Mouse (Mus musculus): ENCODE results near the gene Adamts14. TPM values are rescaled to one million over a fixed set of nuclear protein-coding genes. Genes with fewer than 3 reads are reported as not detected.
A peak's percentile ranks its signal among the peaks of the same experiment; 100 is the strongest.

Adamts14 gene
- 1 to 10 TPM in 1 of 2 experiments, under 1 TPM in 1; 0.92 to 1.5 TPM for total RNA-seq (2021)
- long read RNA-seq, experiment 1, partial matches to known transcripts, result 0 of 2 reads
- long read RNA-seq, experiment 1, other reads (novel, unspliced or antisense), result 2 of 2 reads
- long read RNA-seq, experiment 2, result 0 reads

GRCm38 (mm10) chr10:61273081-61273843 is at the start of gene Adamts14:
TSS of gene Adamts14 (minus strand) at chr10:61273438.
- Histone ChIP-seq H3K27ac (peak within 1 kb of the TSS; percentile 72), H3K4me3 (peak within 1 kb of the TSS; percentile 55)
- DNase-seq (ENCODE audit: low spot score in 2 of 2), result no peak
- no peak for TF ChIP-seq CTCF (conservative IDR thresholded peaks at IDR 0.05)

DNA sequence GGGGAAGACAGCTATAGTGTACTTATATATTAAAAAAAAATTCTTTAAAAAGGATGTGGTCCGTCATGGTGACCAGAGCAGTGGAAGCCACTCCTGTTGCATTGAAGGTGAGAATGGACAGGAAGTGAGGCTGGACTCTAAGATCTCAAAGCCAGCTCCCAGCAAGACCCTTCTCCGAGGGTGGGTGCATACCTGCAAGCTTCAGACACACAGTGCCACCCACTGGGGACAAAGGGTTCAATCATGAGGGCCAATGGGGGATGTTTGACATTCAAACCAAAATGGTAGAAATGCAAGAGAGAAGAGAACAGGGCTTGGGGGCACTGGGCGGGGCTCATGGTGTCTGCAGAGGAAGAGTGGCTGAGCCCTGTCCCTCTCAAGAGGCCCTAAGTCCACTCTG is 45.3 kb upstream of the Adamts14 start:
- H3K4me3 ChIP-seq, result no peak overlapping the region
- DNase-seq (ENCODE audit: low spot score in 2 of 2), result no peak
- TF ChIP-seq CTCF (conservative IDR thresholded peaks at IDR 0.05), result 0 out of 2 replicates have a peak, but pooled peaks have one; percentile 18
- H3K27ac ChIP-seq, result no peak overlapping the region

GRCm38 (mm10) chr10:61315324-61315880 is 42.2 kb upstream of the Adamts14 start:
- H3K4me3 ChIP-seq, result no peak overlapping the region
- TF ChIP-seq CTCF (conservative IDR thresholded peaks at IDR 0.05), result no peak
- DNase-seq (ENCODE audit: low spot score in 2 of 2), result no peak
- H3K27ac ChIP-seq, result no peak overlapping the region

- TF ChIP-seq CTCF (conservative IDR thresholded peaks at IDR 0.05), result no peak
- H3K27ac ChIP-seq, result no peak overlapping the region
- no peak overlapping the region for H3K4me3 ChIP-seq
- DNase-seq (ENCODE audit: low spot score in 2 of 2), result no peak
Observed at GRCm38 (mm10) chr10:61313750-61314149, 40.5 kb upstream of the Adamts14 start.

- Histone ChIP-seq H3K4me3 (no peak overlapping the region), H3K27ac (no peak overlapping the region)
- no peak for DNase-seq (ENCODE audit: low spot score in 2 of 2)
- no peak for TF ChIP-seq CTCF (conservative IDR thresholded peaks at IDR 0.05)
Observed at GRCm38 (mm10) chr10:61312754-61313153, 39.5 kb upstream of the Adamts14 start.

- no peak for TF ChIP-seq CTCF (conservative IDR thresholded peaks at IDR 0.05)
- Histone ChIP-seq H3K27ac (no peak overlapping the region), H3K4me3 (no peak overlapping the region)
- DNase-seq (ENCODE audit: low spot score in 2 of 2), result no peak
Observed at GRCm38 (mm10) chr10:61312159-61312558, 38.9 kb upstream of the Adamts14 start.

DNA sequence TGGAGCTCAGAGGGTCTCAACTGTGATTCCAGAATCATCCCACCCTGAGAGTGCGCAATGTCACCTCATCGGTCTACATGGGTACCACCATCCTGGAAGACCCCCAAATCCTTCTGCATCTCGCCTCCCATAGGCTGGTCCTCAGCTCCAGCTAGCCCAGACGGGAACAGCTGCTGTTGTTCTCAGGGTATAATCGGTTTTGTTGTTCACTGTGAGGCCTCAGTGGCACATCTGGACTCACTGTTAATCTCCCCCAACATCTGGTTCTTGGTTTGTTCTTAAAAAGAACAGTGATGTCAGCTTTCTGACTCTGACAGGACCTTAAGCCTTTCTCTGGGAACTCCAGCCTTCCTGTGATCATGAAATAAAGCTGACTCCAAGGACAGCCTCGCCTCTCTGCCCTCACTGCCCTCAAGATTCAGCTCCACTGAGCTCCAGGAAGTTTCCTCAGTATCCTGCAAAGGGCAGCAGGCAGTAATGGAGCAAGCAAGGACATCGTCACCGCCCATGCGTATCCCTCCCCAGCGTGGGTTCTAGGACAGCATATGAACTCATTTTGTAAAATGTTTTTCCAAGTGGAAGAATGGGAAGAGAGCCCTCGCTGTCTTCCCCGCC is 35.6 kb upstream of the Adamts14 start:
- TF ChIP-seq CTCF (conservative IDR thresholded peaks at IDR 0.05), result no peak

DNA sequence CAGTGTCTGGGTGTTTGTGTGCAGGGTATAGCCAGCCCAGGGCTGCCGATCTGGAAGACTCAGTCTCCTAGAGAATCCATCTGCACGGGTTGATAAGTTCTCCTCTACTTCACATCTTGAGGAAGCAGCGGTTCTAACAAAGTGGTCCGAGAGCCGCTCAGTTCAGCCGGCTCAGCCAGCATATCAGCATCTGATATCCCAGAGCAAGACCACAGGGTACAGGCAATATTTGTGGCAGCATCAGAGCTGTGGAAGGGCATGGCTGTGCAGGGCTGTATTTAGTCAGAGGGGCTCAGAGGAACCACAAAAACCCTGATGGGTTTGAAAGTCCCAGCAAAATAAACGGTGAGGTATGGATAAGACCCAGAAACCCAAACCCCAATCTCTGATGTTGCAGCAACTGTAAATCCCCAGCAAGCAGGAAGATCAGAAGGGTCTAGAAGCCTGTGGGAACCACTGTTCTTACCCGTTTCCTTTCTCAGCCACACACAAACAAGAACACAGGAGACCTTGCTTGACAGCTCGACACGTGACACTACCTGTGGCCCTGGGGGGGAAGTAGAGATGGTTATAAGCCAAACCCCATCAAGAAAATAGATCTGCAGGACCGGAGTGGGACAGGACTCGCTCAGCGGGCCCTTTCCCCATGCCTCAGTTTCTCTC is 32.8 kb upstream of the Adamts14 start:
- no peak overlapping the region for H3K27ac ChIP-seq
- TF ChIP-seq CTCF (conservative IDR thresholded peaks at IDR 0.05), result no peak
- DNase-seq (ENCODE audit: low spot score in 2 of 2), result no peak
- no peak overlapping the region for H3K4me3 ChIP-seq

More for the DNA sequence above, 35.6 kb upstream of the Adamts14 start:
- Histone ChIP-seq H3K4me3 (no peak overlapping the region), H3K27ac (no peak overlapping the region)
- no peak for DNase-seq (ENCODE audit: low spot score in 2 of 2)

DNA sequence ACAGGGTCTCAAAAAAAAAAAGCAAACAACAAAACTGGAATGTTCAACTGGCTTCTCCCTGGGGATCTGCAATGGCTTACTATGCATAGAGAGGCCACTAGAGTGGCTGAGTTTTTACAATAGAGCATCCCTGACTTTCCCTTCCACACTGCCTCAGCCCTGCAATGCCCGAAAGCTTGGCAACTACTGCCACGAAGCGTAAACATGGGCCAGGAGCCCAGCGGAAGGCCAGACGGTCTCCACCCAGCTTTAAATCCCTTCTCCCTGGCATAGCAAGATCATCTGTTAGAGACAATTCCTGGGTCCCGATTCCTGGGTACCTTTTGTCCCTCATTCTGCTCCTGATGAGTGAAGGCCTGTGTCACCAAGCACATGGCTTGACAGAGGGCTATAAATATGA is 30.8 kb upstream of the Adamts14 start:
- H3K4me3 ChIP-seq, result no peak overlapping the region
- TF ChIP-seq CTCF (conservative IDR thresholded peaks at IDR 0.05), result no peak
- no peak overlapping the region for H3K27ac ChIP-seq
- no peak for DNase-seq (ENCODE audit: low spot score in 2 of 2)

GRCm38 (mm10) chr10:61300996-61301395 is 27.8 kb upstream of the Adamts14 start:
- DNase-seq (ENCODE audit: low spot score in 2 of 2), result no peak
- no peak for TF ChIP-seq CTCF (conservative IDR thresholded peaks at IDR 0.05)
- Histone ChIP-seq H3K4me3 (no peak overlapping the region), H3K27ac (no peak overlapping the region)

DNA sequence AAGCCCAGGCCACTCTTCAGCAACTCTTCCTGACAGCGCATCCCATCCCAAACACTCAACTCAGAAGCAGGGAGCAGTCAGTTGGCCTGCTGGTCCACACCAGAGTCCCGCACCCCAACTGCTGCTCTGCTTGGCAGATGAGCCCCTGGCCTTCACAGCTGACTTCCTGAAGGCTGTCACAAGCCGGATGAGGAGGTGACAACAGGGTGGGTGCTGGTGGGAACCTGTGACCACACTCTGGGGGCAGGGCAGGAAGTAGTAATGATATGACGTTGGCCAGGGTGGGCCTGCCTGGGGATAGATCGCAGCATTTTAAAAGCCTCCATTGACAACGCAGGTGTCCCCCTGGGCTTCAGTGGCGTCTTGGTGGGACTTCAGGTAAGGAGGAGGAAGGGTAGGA is 24.2 kb upstream of the Adamts14 start, which contains the start of gene Prf1:
Prf1 (plus strand) TSS at position 357 of the 400 bp plus-strand sequence.
- no peak for DNase-seq (ENCODE audit: low spot score in 2 of 2)
- no peak for TF ChIP-seq CTCF (conservative IDR thresholded peaks at IDR 0.05)
- Histone ChIP-seq H3K27ac (no peak within 1 kb of the TSS), H3K4me3 (no peak within 1 kb of the TSS)

- Histone ChIP-seq H3K4me3 (no peak overlapping the region), H3K27ac (no peak overlapping the region)
- DNase-seq (ENCODE audit: low spot score in 2 of 2), result no peak
- TF ChIP-seq CTCF (conservative IDR thresholded peaks at IDR 0.05), result no peak
Observed at GRCm38 (mm10) chr10:61296713-61297445, 23.6 kb upstream of the Adamts14 start.
